Mouse (Mus musculus) heart, postnatal 0 days (tissue): Measurements from ENCODE around the gene Cts8.

Source experiments
- CTCF ChIP-seq: IDR thresholded peaks from 2 replicates; pipeline ENCODE4 v1.5.1; 2016; ENCODE audit warnings: antibody characterized with exemption, control low read depth, low read depth
- EP300 ChIP-seq: IDR thresholded peaks from 2 replicates; pipeline ENCODE4 v1.6.1; 2016; ENCODE audit warnings: antibody characterized with exemption, low read depth

- TF ChIP-seq CTCF (no peak), EP300 (no peak)
These were observed 33.6 kb upstream of the Cts8 start, which contains the start of gene Gm49398 for GRCm38 (mm10) chr13:61288739-61289138.
